Mouse (Mus musculus): ENCODE measurements around the gene Ethe1. TPM values are rescaled to one million over a fixed set of nuclear protein-coding genes. Genes with fewer than 3 reads are reported as not detected.
A peak's percentile ranks its signal among the peaks of the same experiment; 100 is the strongest.

The Ethe1 gene
- total RNA-seq, 2 experiments from 2014 or later, result 9.3 to 11.3 TPM

- intact Hi-C loops (cut with DNase I), result no loop called here
Observed at GRCm38 (mm10) chr7:24571071-24571470, 16.3 kb upstream of the Ethe1 start.

GRCm38 (mm10) chr7:24572455-24572854 is 14.9 kb upstream of the Ethe1 start:
- intact Hi-C loops (cut with DNase I), result no loop called here
- DNase-seq (ENCODE audit: low spot score in 2 of 2), result no peak

More at GRCm38 (mm10) chr7:24571071-24571470, 16.3 kb upstream of the Ethe1 start:
- no peak for DNase-seq (ENCODE audit: low spot score in 2 of 2)

GRCm38 (mm10) chr7:24574224-24574796 is 13.0 kb upstream of the Ethe1 start:
- intact Hi-C loops (cut with DNase I), result no loop called here
- no peak for DNase-seq (ENCODE audit: low spot score in 2 of 2)

GRCm38 (mm10) chr7:24577811-24578210 is 9.5 kb upstream of the Ethe1 start:
- no peak for DNase-seq (ENCODE audit: low spot score in 2 of 2)
- intact Hi-C loops (cut with DNase I), result no loop called here

- intact Hi-C loops (cut with DNase I), result no loop called here
Observed at GRCm38 (mm10) chr7:24584876-24585275, 2.5 kb upstream of the Ethe1 start.

GRCm38 (mm10) chr7:24585995-24586394 is 1.3 kb upstream of the Ethe1 start:
- no peak for DNase-seq (ENCODE audit: low spot score in 2 of 2)
- intact Hi-C loops (cut with DNase I), result no loop called here

More at GRCm38 (mm10) chr7:24584876-24585275, 2.5 kb upstream of the Ethe1 start:
- DNase-seq (ENCODE audit: low spot score in 2 of 2), result no peak

GRCm38 (mm10) chr7:24586828-24587227 is 515 bp upstream of the Ethe1 start:
- no peak for DNase-seq (ENCODE audit: low spot score in 2 of 2)
- intact Hi-C loops (cut with DNase I), result no loop called here

- intact Hi-C loops (cut with DNase I), result no loop called here
- no peak for DNase-seq (ENCODE audit: low spot score in 2 of 2)
Observed at GRCm38 (mm10) chr7:24588336-24588735, 993 bp downstream of the Ethe1 start.

GRCm38 (mm10) chr7:24591735-24592134 is 4.4 kb downstream of the Ethe1 start:
- intact Hi-C loops (cut with DNase I), result no loop called here
- DNase-seq (ENCODE audit: low spot score in 2 of 2), result no peak

GRCm38 (mm10) chr7:24592163-24592562 is 4.8 kb downstream of the Ethe1 start:
- intact Hi-C loops (cut with DNase I), result no loop called here

GRCm38 (mm10) chr7:24592781-24593180 is 5.4 kb downstream of the Ethe1 start:
- intact Hi-C loops (cut with DNase I), result no loop called here
- DNase-seq (ENCODE audit: low spot score in 2 of 2), result no peak

More at GRCm38 (mm10) chr7:24592163-24592562, 4.8 kb downstream of the Ethe1 start:
- DNase-seq (ENCODE audit: low spot score in 2 of 2), result no peak

GRCm38 (mm10) chr7:24593621-24594308 is 6.4 kb downstream of the Ethe1 start:
- intact Hi-C loops (cut with DNase I), result no loop called here
- peak in 1 of 2 experiments; percentile 61 for DNase-seq (ENCODE audit: low spot score in 2 of 2)

- intact Hi-C loops (cut with DNase I), result no loop called here
- no peak for DNase-seq (ENCODE audit: low spot score in 2 of 2)
Observed at GRCm38 (mm10) chr7:24594309-24594803, 7.0 kb downstream of the Ethe1 start.

GRCm38 (mm10) chr7:24595464-24595863 is 8.1 kb downstream of the Ethe1 start:
- no peak for DNase-seq (ENCODE audit: low spot score in 2 of 2)
- intact Hi-C loops (cut with DNase I), result no loop called here

GRCm38 (mm10) chr7:24598121-24598520 is 10.8 kb downstream of the Ethe1 start:
- no peak for DNase-seq (ENCODE audit: low spot score in 2 of 2)
- intact Hi-C loops (cut with DNase I), result no loop called here

GRCm38 (mm10) chr7:24599211-24600067 is 12.1 kb downstream of the Ethe1 start:
- intact Hi-C loops (cut with DNase I), result loop anchor here (2.0 kb wide), 1 partner anchor 63 kb away; no protein-coding TSS in a partner anchor
- DNase-seq (ENCODE audit: low spot score in 2 of 2), result no peak

GRCm38 (mm10) chr7:24600941-24601597 is 13.7 kb downstream of the Ethe1 start:
- intact Hi-C loops (cut with DNase I), result loop anchor here (2.0 kb wide), 1 partner anchor 62 kb away; no protein-coding TSS in a partner anchor
- peak; percentile 98 for DNase-seq (ENCODE audit: low spot score in 2 of 2)

- DNase-seq (ENCODE audit: low spot score in 2 of 2), result no peak
- intact Hi-C loops (cut with DNase I), result no loop called here
Observed at GRCm38 (mm10) chr7:24605561-24605960, 18.2 kb downstream of the Ethe1 start.

GRCm38 (mm10) chr7:24606046-24606445 is 18.7 kb downstream of the Ethe1 start:
- intact Hi-C loops (cut with DNase I), result no loop called here
- no peak for DNase-seq (ENCODE audit: low spot score in 2 of 2)

Measured in left cerebral cortex, postnatal 14 days (tissue).